Mouse (Mus musculus) lung, postnatal 0 days (tissue): ENCODE data around the gene Iqgap1.

ENCODE experiments used
- CTCF ChIP-seq: IDR thresholded peaks from 2 replicates; pipeline ENCODE4 v1.5.1; 2016; ENCODE audit warnings: antibody characterized with exemption, mild to moderate bottlenecking
- EP300 ChIP-seq: IDR thresholded peaks from 2 replicates; pipeline ENCODE4 v1.6.1; 2016; ENCODE audit warnings: antibody characterized with exemption, mild to moderate bottlenecking, control low read depth

GRCm38 (mm10) chr7:80696903-80697302 is 128.9 kb downstream of the Iqgap1 start:
- TF ChIP-seq EP300 (no peak), CTCF (no peak)
